Mouse (Mus musculus) liver, embryonic 11.5 days (tissue): ENCODE results near the gene Tnr. TPM values are rescaled to one million over a fixed set of nuclear protein-coding genes. Genes with fewer than 3 reads are reported as not detected.
"Not testable (repeated sequence)": the region's sequence is repeated elsewhere in the genome, so short reads cannot be mapped to it uniquely, and the experiment has no call there.

Experiments
- ATAC-seq: fragments of 200-750 bp; cut with Nextera tagmentation; replicated peaks from 2 replicates; pipeline ENCODE4 v1.8.0; 2017; ENCODE audit warnings: moderate number of reproducible peaks, mild to moderate bottlenecking, moderate TSS enrichment, moderate library complexity; ENCODE audit not compliant: low FRiP score
- DNase-seq: peaks from one replicate; pipeline ENCODE4 v3.0.0-alpha.2; 2017; ENCODE audit warnings: low spot score
- H3K27ac ChIP-seq: fragments of 300-500 bp; sonication (generic); 2 replicates; pipeline ENCODE4 v1.5.1; 2014; ENCODE audit warnings: mild to moderate bottlenecking, low read depth, low read length, control low read depth
- H3K27me3 ChIP-seq: fragments of 300-500 bp; sonication (generic); replicated peaks from 2 replicates; pipeline ENCODE4 v1.6.1; 2014; ENCODE audit warnings: low read length, mixed read lengths; ENCODE audit not compliant: control insufficient read depth, insufficient read depth
- H3K36me3 ChIP-seq: fragments of 300-500 bp; sonication (generic); 2 replicates; pipeline ENCODE4 v1.6.1; 2014; ENCODE audit warnings: mild to moderate bottlenecking, low read length, moderate library complexity, mixed read lengths; ENCODE audit not compliant: control insufficient read depth, insufficient read depth
- H3K4me1 ChIP-seq: fragments of 300-500 bp; sonication (generic); replicated peaks from 2 replicates; pipeline ENCODE4 v1.6.1; 2014; ENCODE audit warnings: low read length, mixed read lengths; ENCODE audit not compliant: control insufficient read depth, insufficient read depth
- H3K4me2 ChIP-seq: fragments of 300-500 bp; sonication (generic); 2 replicates; pipeline ENCODE4 v1.6.1; 2014; ENCODE audit warnings: mild to moderate bottlenecking, control low read depth, moderate library complexity
- H3K4me3 ChIP-seq: fragments of 300-500 bp; sonication (generic); 2 replicates; pipeline ENCODE4 v1.5.1; 2014; ENCODE audit warnings: low read depth, low read length, control low read depth
- H3K9ac ChIP-seq: fragments of 300-500 bp; sonication (generic); 2 replicates; pipeline ENCODE4 v1.6.1; 2014; ENCODE audit warnings: low read depth, low read length, control low read depth
- H3K9me3 ChIP-seq: fragments of 300-500 bp; sonication (generic); 2 replicates; pipeline ENCODE4 v1.6.1; 2016; ENCODE audit warnings: low read length, inconsistent platforms, mixed read lengths; ENCODE audit not compliant: control insufficient read depth
- WGBS: fragments of 180-500 bp; shearing (Covaris S2); extraction: QIAGEN DNeasy Blood & Tissue Kit; methylation state at CpG from one replicate; pipeline ENCODE4 v1.1.7; 2014; 5-methylcytosine and 5-hydroxymethylcytosine counted together
- polyA plus RNA-seq: library from polyadenylated mRNA; unstranded; fragments of >200 nt; fragmentation: Nextera tagmentation; extraction: Ambion mirVana; gene quantifications from 2 replicates; pipeline ENCODE4 v1.2.1, GENCODE M21; 2014

The Tnr gene
- polyA plus RNA-seq, 1 experiment from 2014 or later, result 0.58 TPM

DNA sequence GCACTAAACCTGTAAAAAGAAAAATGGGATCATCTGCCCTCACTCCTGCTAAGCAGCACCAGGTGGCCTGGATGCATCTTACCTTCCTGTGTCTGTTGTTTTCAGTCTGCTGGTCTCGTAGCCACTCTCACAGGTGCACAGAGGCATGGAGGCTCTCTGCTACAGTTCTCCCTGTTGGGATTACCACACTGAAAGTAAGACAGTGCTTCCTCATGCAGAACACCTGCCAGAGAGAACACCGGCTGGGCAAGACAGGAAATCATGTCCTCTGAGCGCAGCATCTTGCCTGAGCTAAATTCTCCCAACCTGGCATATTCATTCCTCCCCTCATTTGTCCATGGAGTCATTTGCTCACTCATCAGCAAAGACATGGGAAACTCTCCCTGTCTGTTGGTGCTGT lies 415.8 kb downstream of the Tnr start:
- DNase-seq (no peak), ATAC-seq (no peak)
- no peak overlapping the region for H3K9ac ChIP-seq
- H3K4me3 ChIP-seq, result no peak overlapping the region
- no peaks in the 10 kb centered on the region for H3K4me1 ChIP-seq
- H3K36me3 ChIP-seq, result no peaks in the 10 kb centered on the region
- no peak overlapping the region for H3K4me2 ChIP-seq
- H3K9me3 ChIP-seq, result no peaks in the 10 kb centered on the region
- H3K27me3 ChIP-seq, result no peaks in the 10 kb centered on the region
- WGBS, result 82% methylated on average over 3 of the region's 3 CpGs
- H3K27ac ChIP-seq, result no peak overlapping the region

DNA sequence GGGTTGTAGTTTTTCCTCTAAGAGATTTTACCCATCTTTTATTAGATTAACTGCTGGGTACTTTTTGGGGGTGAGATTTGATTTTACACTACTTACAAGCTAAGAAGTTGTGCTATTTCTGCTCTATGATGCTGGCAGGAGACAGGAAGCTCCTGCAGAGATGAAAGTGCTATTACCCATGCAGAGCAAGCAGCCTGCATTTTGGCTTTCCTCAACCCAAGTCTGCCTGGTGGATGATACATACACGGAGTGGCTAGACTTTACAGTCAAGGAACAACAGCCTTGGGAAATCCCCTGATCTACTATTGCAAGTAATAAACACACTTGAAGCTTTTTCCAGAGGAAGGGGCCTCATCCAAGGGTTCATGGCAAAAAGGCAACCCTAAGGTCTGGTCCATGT lies 430.0 kb downstream of the Tnr start:
- Histone ChIP-seq H3K4me3 (no peak overlapping the region), H3K4me2 (no peak overlapping the region), H3K9me3 (no peaks in the 10 kb centered on the region), H3K27me3 (no peaks in the 10 kb centered on the region), H3K9ac (no peak overlapping the region), H3K27ac (no peak overlapping the region), H3K36me3 (no peaks in the 10 kb centered on the region), H3K4me1 (no peaks in the 10 kb centered on the region)
- WGBS, result 34% methylated on average over 1 of the region's 1 CpGs
- ATAC-seq (no peak), DNase-seq (no peak)

DNA sequence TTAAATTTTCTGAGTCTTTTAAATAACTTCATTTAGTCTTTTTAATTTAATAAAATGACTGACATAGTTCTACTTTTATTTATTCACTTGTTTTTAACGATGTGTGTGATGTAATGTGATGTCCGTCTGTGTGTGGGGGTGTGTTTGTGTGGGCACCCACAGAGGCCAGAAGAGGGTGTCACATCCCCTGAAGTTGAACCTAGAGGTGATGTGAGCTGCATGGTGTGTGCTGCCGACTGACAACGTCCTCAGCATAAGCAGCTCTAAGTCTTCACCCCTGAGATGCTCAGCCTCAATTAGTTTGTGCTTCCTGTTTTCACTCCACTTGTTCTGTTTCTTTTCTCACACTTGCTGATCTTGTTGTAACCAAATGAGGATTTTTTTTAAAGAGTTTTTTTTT lies 439.8 kb downstream of the Tnr start:
- Histone ChIP-seq H3K9ac (no peak overlapping the region), H3K27me3 (no peaks in the 10 kb centered on the region), H3K4me2 (no peak overlapping the region), H3K9me3 (no peaks in the 10 kb centered on the region), H3K36me3 (no peaks in the 10 kb centered on the region), H3K4me3 (no peak overlapping the region), H3K27ac (no peak overlapping the region), H3K4me1 (no peaks in the 10 kb centered on the region)
- 68% methylated on average over 4 of the region's 4 CpGs for WGBS
- DNase-seq, result no peak
- no peak for ATAC-seq

DNA sequence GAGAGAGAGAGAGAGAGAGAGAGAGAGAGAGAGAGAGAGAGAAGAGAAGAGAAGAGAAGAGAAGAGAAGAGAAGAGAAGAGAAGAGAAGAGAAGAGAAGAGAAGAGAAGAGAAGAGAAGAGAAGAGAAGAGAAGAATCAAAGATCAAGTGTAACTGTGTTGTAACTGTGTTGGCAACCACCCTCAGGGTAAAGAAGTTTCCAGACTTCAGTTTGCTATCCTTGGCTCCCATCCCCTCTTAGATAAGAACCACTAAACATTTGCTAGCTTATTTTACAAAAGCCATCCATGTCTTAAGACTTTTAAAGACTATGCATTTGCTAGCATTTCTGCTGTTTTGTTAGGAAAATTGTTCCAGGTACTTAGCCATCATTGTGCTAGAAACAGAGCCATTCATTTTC lies 442.7 kb downstream of the Tnr start:
- not testable (repeated sequence) for ATAC-seq, H3K4me2 ChIP-seq, DNase-seq

DNA sequence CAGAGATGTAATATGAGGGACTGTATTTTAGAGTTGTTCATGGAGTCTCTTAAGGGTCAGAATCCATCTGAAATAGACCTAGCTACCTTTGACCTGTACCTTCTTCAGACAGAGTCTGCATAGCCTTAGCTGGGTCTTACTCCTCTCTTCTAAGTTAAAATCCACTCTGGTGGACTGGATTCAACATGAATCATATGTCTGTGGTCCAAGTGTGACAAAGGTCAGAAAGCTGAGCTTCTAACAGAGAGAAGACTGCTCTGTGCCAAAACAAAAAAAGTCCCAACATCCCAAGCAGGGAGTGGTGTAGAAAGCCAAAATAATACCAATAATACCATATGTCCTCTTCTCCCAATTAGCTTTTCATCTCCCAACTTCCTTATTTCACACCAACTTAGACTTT lies 444.8 kb downstream of the Tnr start:
- ATAC-seq, result no peak
- H3K4me1 ChIP-seq, result no peaks in the 10 kb centered on the region
- H3K9ac ChIP-seq, result no peak overlapping the region
- no peaks in the 10 kb centered on the region for H3K36me3 ChIP-seq
- no peak for DNase-seq
- no peak overlapping the region for H3K4me2 ChIP-seq
- H3K9me3 ChIP-seq, result no peaks in the 10 kb centered on the region
- H3K4me3 ChIP-seq, result no peak overlapping the region
- no peaks in the 10 kb centered on the region for H3K27me3 ChIP-seq
- no peak overlapping the region for H3K27ac ChIP-seq

More for the DNA sequence above, 442.7 kb downstream of the Tnr start:
- H3K9me3 ChIP-seq, H3K36me3 ChIP-seq, H3K27ac ChIP-seq, H3K4me1 ChIP-seq, H3K9ac ChIP-seq, H3K4me3 ChIP-seq, H3K27me3 ChIP-seq: not testable (repeated sequence)

DNA sequence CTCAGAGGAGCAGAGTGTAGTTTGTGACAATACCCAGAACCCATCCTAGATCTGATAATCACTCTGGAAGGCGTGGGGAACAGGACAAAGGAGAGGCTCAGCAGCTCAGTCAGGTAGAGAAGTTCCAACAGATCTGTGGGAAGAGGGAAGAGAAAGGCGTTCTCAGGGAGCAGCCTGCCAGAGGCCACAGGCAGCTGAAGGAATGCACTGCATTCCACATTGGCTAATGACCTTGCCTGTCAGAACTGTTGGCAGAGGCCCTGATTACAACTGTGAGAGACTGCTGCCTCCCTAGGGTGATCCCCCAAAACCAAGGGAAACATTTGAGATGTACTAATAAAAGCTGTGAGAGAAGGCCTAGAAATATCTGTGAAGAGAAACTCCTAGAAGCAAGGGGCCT lies 454.2 kb downstream of the Tnr start:
- WGBS, result 32% methylated on average over 2 of the region's 2 CpGs
- no peak for DNase-seq
- ATAC-seq, result no peak
- no peak overlapping the region for H3K4me3 ChIP-seq
- H3K4me1 ChIP-seq, result no peaks in the 10 kb centered on the region
- H3K9ac ChIP-seq, result no peak overlapping the region
- no peaks in the 10 kb centered on the region for H3K36me3 ChIP-seq
- H3K9me3 ChIP-seq, result no peaks in the 10 kb centered on the region
- no peaks in the 10 kb centered on the region for H3K27me3 ChIP-seq
- no peak overlapping the region for H3K27ac ChIP-seq
- H3K4me2 ChIP-seq, result no peak overlapping the region

DNA sequence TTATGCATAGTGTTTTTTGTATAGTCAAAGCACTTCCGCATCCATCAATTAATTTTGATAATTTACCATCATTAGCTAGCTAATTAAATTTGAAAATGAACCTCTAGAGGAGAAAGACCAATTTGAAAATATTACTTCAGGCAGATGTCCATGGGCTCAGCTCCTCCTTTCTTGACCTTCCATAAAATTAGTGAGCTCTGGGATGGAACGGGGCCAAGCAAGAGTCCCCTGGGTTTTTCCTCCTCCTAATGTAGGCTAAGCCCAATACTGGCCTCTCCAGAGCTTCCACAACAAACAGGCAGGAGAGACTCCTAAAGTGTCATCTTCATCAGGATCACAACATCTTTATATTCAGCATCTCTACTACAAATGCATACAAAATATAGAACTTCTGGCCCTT lies 455.5 kb downstream of the Tnr start:
- H3K27me3 ChIP-seq, result no peaks in the 10 kb centered on the region
- no peaks in the 10 kb centered on the region for H3K9me3 ChIP-seq
- H3K4me2 ChIP-seq, result no peak overlapping the region
- WGBS, result 87% methylated on average over 2 of the region's 2 CpGs
- H3K9ac ChIP-seq, result no peak overlapping the region
- no peak overlapping the region for H3K27ac ChIP-seq
- DNase-seq (no peak), ATAC-seq (no peak)
- no peaks in the 10 kb centered on the region for H3K36me3 ChIP-seq
- no peak overlapping the region for H3K4me3 ChIP-seq
- H3K4me1 ChIP-seq, result no peaks in the 10 kb centered on the region

DNA sequence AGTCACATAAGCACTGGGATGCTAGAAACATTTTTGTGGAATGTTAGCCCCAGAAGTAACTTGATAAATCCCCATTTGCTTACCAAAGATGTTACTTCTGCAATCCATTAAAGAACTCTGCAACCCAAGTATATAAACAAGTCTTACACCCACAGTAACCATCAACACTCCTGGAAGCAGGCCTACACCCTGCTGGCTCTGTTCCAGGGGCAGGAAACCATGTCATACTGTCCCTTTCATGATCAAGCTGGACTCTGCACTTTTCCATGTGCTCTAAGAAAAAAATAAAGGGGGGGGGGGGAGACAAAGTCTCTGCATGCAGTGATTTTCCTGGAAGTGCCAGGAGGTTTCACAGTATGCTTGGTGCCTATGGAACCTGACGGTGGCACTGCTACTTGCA lies 456.8 kb downstream of the Tnr start:
- H3K27me3 ChIP-seq, result no peaks in the 10 kb centered on the region
- ATAC-seq, result no peak
- WGBS, result 78% methylated on average over 1 of the region's 1 CpGs

More for the DNA sequence above, 456.8 kb downstream of the Tnr start:
- no peak overlapping the region for H3K27ac ChIP-seq
- H3K4me2 ChIP-seq, result no peak overlapping the region
- H3K9ac ChIP-seq, result no peak overlapping the region
- no peaks in the 10 kb centered on the region for H3K36me3 ChIP-seq
- H3K4me1 ChIP-seq, result no peaks in the 10 kb centered on the region
- no peak overlapping the region for H3K4me3 ChIP-seq
- H3K9me3 ChIP-seq, result no peaks in the 10 kb centered on the region
- no peak for DNase-seq
